Mouse (Mus musculus) regulatory T cell (primary cell): ENCODE measurements around the gene Gm10477.
"Not testable (repeated sequence)": the region's sequence is repeated elsewhere in the genome, so short reads cannot be mapped to it uniquely, and the experiment has no call there.

Experiments used
- in situ Hi-C: fragments of 300-600 bp; cut with MboI, MseI; formaldehyde crosslinking; loops from one replicate; pipeline ENCODE4 v1.15.1; 2025; ENCODE audit warnings: high pct_unique_total_duplicates

The Gm10477 gene

GRCm38 (mm10) chrX:56524442-56524841 lies at the start of gene Gm10477:
TSS of gene Gm10477 (plus strand) at chrX:56524742.
- in situ Hi-C loops: not testable (repeated sequence)

GRCm38 (mm10) chrX:56477553-56477952 lies 47.0 kb upstream of the Gm10477 start:
- in situ Hi-C loops: no loop called here

DNA sequence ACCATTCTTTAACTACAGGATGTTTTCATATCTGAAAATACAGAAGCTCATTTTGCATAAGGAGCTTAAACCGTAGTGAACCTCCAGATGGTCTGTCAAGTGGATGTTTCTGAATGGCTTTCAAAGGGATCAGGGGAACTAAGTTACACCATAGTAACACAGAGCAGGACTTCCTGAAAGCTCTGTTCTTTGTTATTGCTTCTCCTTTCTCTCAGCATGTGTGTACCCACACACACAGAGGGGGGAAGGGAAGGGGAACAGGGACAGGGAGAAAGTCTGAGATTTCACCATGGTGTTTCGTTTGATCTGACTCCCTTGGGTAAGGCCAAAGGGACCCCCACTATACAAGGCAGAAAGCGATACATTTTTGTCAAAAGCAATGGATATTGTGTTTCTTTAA lies 42.6 kb upstream of the Gm10477 start:
- in situ Hi-C loops: no loop called here

DNA sequence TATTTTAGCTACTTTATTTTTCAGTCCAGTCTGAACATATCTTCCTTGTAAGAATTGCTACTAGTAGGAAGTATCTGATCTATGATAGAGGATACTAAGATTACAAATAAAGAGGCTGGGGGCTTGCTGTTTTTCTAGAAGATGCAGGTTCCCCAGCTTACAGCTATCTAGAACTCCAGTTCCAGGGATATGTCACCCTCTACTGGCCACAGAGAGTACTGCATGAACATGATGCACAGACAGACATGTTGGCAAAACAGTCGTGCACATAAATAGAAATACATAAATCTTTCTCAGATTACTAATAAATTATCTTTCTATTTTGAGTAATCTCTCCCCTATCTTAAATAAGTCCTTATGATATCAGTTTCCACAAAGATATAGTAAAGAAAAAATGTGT lies 34.8 kb upstream of the Gm10477 start:
- in situ Hi-C loops: no loop called here

DNA sequence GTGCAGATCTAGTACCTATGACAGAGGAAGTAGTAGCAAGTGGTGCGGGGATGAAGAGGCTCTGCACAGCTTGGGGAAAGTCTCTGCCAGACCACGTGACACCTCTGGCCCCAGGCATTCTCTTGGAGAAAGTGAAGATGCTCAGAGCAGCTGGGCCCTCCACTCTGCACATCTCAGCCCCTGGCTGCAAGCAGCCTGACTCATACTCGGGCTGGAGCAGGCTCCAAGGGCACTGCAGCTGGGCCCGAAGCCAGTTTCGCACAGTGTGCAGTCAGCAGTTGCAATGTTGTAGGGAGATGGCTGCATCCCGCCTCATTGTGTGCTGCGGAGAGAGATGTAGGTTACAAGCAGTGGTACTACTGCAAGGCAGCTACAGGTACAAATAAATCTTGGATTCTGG lies 27.3 kb upstream of the Gm10477 start:
- in situ Hi-C loops: no loop called here

DNA sequence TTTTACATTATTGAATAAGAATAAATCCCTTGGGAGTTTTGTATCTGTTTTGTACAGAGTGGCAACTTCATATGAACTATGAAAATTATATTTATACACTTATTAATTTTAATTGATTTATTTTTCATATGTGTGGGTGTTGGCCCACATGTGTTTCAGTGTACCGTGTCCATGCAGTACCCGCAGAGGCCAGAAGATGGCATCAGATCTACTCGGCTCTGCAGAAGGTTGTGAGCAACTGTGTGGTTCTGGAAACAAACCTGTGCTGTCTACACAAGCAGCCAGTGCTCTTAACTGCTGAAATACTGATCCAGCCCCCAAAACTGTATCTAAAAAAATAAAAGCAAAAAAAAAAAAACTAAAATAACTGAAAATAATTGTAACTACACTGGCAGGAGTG lies 6.7 kb downstream of the Gm10477 start:
- in situ Hi-C loops: no loop called here

DNA sequence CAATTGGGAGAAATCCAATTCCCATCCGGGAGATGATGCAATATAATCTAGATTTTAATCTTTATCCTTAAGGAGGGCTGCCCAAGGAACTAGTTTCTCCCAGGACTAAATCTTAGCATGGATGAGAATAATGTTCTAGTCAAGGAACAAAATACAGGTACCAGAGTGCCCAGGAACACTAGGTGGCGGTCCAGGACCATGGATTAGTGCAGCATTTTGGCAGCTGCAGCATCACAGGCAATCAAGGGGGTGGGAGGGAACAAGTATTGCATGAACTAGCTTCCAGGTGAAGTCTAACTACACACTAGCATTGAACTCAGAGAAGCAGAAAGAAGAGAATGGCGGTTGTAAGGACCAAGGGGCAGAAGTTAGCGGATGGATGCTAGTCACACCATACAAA lies 12.6 kb downstream of the Gm10477 start:
- in situ Hi-C loops: no loop called here

GRCm38 (mm10) chrX:56549506-56549905 lies 25.0 kb downstream of the Gm10477 start, which contains the start of gene Gm648:
TSS of gene Gm648 (minus strand) at chrX:56549606.
- in situ Hi-C loops: no loop called here

DNA sequence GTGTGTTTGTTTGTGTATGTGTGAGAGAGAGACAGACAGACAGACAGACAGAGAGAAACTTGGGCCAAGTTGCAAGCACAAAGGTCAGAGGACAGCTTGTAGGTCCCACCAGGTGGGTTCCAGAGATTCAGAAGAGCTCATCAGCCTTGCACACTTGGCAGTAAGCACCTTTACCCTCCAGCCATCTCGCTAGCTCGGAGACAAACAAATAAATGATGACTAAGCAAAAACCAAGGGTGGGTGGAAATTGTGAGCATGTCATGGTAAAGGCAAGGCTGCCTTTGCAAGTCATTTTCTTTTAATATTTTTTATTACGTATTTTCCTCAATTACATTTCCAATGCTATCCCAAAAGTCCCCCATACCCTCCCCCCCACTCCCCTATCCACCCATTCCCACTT lies 29.0 kb downstream of the Gm10477 start:
- in situ Hi-C loops: no loop called here

GRCm38 (mm10) chrX:56572465-56572864 lies 47.9 kb downstream of the Gm10477 start:
- in situ Hi-C loops: no loop called here
